ENCODE assay signal across 12 mouse cellular contexts in the genomic region with DNA sequence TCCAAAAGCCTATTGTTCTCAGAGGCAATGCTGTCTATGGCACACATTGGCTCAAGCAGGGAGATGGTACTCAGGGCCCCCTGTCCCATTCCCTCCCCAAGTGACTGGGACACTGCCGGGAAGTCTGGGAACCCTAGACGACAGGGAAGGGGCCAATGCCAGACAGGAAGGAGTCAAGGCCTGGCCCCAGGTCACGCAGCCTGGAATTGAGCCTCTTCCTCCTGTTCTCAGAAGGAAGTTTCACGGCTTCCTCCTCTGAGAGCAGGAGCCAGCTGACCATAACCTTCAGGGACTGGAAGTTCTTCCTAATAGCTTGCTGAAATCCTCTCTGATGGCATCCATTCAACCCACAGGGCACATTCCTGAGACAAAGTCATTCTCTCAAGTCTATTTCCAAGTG. TPM values are rescaled to one million over a fixed set of nuclear protein-coding genes. Genes with fewer than 3 reads are reported as not detected.
DNase-seq lines count a peak whose midpoint lies in the region; ATAC-seq and TF ChIP-seq lines count a peak whose summit lies in the region.
"Had no signal": no experiment of that assay in that cellular context is flagged by ENCODE, and none has a peak within 500 bp of the region (broad histone marks: within the 10 kb centered on the region; RNA-seq: fewer than 3 reads in every experiment).

No protein-coding gene starts in this region.

- H3K36me3 ChIP-seq in embryonic facial prominence, embryonic 10.5 days (replicated peaks) = no peaks in the 10 kb centered on the region
- peaks cover 12% of the 10 kb centered on the region; the same call in 1 of the 2 replicates for H3K36me3 ChIP-seq in heart, embryonic 10.5 days
- no peaks in the 10 kb centered on the region for H3K36me3 ChIP-seq in kidney, embryonic 14.5 days (ENCODE audit: control insufficient read depth, insufficient read depth, low read length)

- H3K9me3 ChIP-seq in embryonic facial prominence, embryonic 10.5 days = no peaks in the 10 kb centered on the region
- no peaks in the 10 kb centered on the region for H3K9me3 ChIP-seq in heart, embryonic 10.5 days
- no peaks in the 10 kb centered on the region for H3K9me3 ChIP-seq in kidney, embryonic 14.5 days (ENCODE audit: control insufficient read depth, low read length)

- TF ChIP-seq POLR2A in lung, adult 2 months (IDR thresholded peaks at IDR 0.05; ENCODE audit: borderline replicate concordance, extremely low read depth, low read depth, low read length) = 0 out of 2 replicates have a peak, but pooled peaks have one; percentile 27

- no peaks in the 10 kb centered on the region for H3K27me3 ChIP-seq in embryonic facial prominence, embryonic 10.5 days (replicated peaks; ENCODE audit: low read depth, poor library complexity, severe bottlenecking)
- no peaks in the 10 kb centered on the region for H3K27me3 ChIP-seq in heart, embryonic 10.5 days (ENCODE audit: insufficient read depth, poor library complexity, severe bottlenecking)
- H3K27me3 ChIP-seq in kidney, embryonic 14.5 days (ENCODE audit: control insufficient read depth, insufficient read depth, low read length) = no peaks in the 10 kb centered on the region

- no peak for TF ChIP-seq CTCF in lung, adult 2 months (IDR thresholded peaks at IDR 0.05; ENCODE audit: insufficient read depth, low read length)

- H3K4me1 ChIP-seq in embryonic facial prominence, embryonic 10.5 days = peaks cover 49% of the 10 kb centered on the region
- H3K4me1 ChIP-seq in heart, embryonic 10.5 days = peaks cover 69% of the 10 kb centered on the region
- H3K4me1 ChIP-seq in kidney, embryonic 14.5 days (ENCODE audit: control insufficient read depth, insufficient read depth, low read length) = peaks cover 35% of the 10 kb centered on the region
- H3K4me1 ChIP-seq in lung, adult 2 months (ENCODE audit: control insufficient read depth, insufficient read depth, low read length) = peaks cover 13% of the 10 kb centered on the region; the same call in 1 of the 2 replicates

- WGBS in embryonic facial prominence, embryonic 10.5 days = 49% methylated on average over 4 of the region's 4 CpGs
- WGBS in heart, embryonic 10.5 days = 55% methylated on average over 4 of the region's 4 CpGs
- WGBS in kidney, embryonic 14.5 days = 36% methylated on average over 4 of the region's 4 CpGs
- 36% methylated on average over 4 of the region's 4 CpGs for WGBS in lung, adult 2 months

- no peak for DNase-seq in embryonic facial prominence, embryonic 10.5 days (ENCODE audit: low spot score)
- no peak for DNase-seq in heart, embryonic 10.5 days (ENCODE audit: low spot score)
- DNase-seq in lung, adult 2 months = no peak
- no peak for DNase-seq in ovary, adult 18-20 months (ENCODE audit: low spot score)
- DNase-seq in gastrocnemius, postnatal 14 days = no peak
- no peak for DNase-seq in thymus, postnatal 0 days (ENCODE audit: low spot score)
- DNase-seq: spleen, adult 18-20 months had no signal

- H3K4me3 ChIP-seq in embryonic facial prominence, embryonic 10.5 days = no peak overlapping the region
- H3K4me3 ChIP-seq in heart, embryonic 10.5 days = no peak overlapping the region
- no peak overlapping the region for H3K4me3 ChIP-seq in kidney, embryonic 14.5 days (ENCODE audit: low read length)
- H3K4me3 ChIP-seq in lung, adult 2 months (replicated peaks; ENCODE audit: extremely low read depth, low read depth, low read length) = no peak overlapping the region

- H3K27ac ChIP-seq in embryonic facial prominence, embryonic 10.5 days (replicated peaks) = peak overlapping the region; percentile 52
- peak overlapping the region; percentile 80 for H3K27ac ChIP-seq in heart, embryonic 10.5 days
- H3K27ac ChIP-seq in kidney, embryonic 14.5 days (ENCODE audit: low read depth, low read length) = peak overlapping the region; percentile 25; the same call in 1 of the 2 replicates
- H3K27ac ChIP-seq: hindbrain, embryonic 14.5 days had no signal

- no peak for ATAC-seq in kidney, embryonic 14.5 days (ENCODE audit: low FRiP score, low TSS enrichment)
- ATAC-seq in inflammation-experienced regulatory T-cells, adult 6 months = no peak

- H3K9ac ChIP-seq in kidney, embryonic 14.5 days (ENCODE audit: low read depth, low read length) = no peak overlapping the region
- H3K9ac ChIP-seq: hindbrain, embryonic 14.5 days had no signal

- intact Hi-C loops in gastrocnemius, postnatal 14 days (cut with DNase I; ENCODE audit: low total_unique reads) = no loop called here

- H3K4me2 ChIP-seq in kidney, embryonic 14.5 days (replicated peaks; ENCODE audit: low read depth, low read length) = no peak overlapping the region
- H3K4me2 ChIP-seq: hindbrain, embryonic 14.5 days had no signal

RNA-seq across cellular contexts. Expression of gene Ggta1, which starts 29.6 kb away (rescaled TPM):
- 6.3 and 8.0 TPM in 2 replicates for polyA plus RNA-seq in embryonic facial prominence, embryonic 10.5 days (2016; fragmentation: Nextera tagmentation; extraction: Ambion mirVana)
- 30.4 and 51.3 TPM in 2 replicates for polyA plus RNA-seq in heart, embryonic 10.5 days (2016; fragmentation: Nextera tagmentation; extraction: Ambion mirVana)
- 10.3 and 21.5 TPM in 2 replicates for polyA plus RNA-seq in kidney, embryonic 14.5 days (2014; fragmentation: Nextera tagmentation; extraction: Ambion mirVana)
- polyA plus RNA-seq in lung, adult 2 months (2012; rRNA removed) = 17.8 and 24.4 TPM in 2 replicates
- 10 to 100 TPM; 17.5 to 19.2 (median 18.0) TPM for polyA plus RNA-seq in inflammation-experienced regulatory T-cells, adult 6 months (2017; shearing (Covaris generic))
- total RNA-seq in gastrocnemius, postnatal 14 days (2021) = 10 to 100 TPM; 11.1 to 15.6 TPM
- 26.2 and 27.3 TPM in 2 replicates for polyA plus RNA-seq in thymus, postnatal 0 days (2015; fragmentation: Nextera tagmentation; extraction: Ambion mirVana)

RNA-seq across cellular contexts. Expression of gene 4930402F06Rik, which starts 36.5 kb away (rescaled TPM):
- polyA plus RNA-seq in embryonic facial prominence, embryonic 10.5 days (2016; fragmentation: Nextera tagmentation; extraction: Ambion mirVana) = not detected in 2 replicates
- not detected in 2 replicates for polyA plus RNA-seq in heart, embryonic 10.5 days (2016; fragmentation: Nextera tagmentation; extraction: Ambion mirVana)
- polyA plus RNA-seq in kidney, embryonic 14.5 days (2014; fragmentation: Nextera tagmentation; extraction: Ambion mirVana) = not detected in 2 replicates
- not detected in 2 replicates for polyA plus RNA-seq in lung, adult 2 months (2012; rRNA removed)
- not detected for polyA plus RNA-seq in inflammation-experienced regulatory T-cells, adult 6 months (2017; shearing (Covaris generic))
- total RNA-seq in gastrocnemius, postnatal 14 days (2021) = not detected
- polyA plus RNA-seq in thymus, postnatal 0 days (2015; fragmentation: Nextera tagmentation; extraction: Ambion mirVana) = not detected in 2 replicates
- total RNA-seq: left cerebral cortex, postnatal 14 days; MEL had no signal
- polyA plus RNA-seq: hindbrain, embryonic 14.5 days had no signal

Comparison
In these comparisons a context has a peak if more than half of its experiments do, and no peak if none do; other contexts are left out.
1. H3K27ac ChIP-seq: peak in every context shown above with its lines; median percentile 80 in heart, embryonic 10.5 days; 52 in embryonic facial prominence, embryonic 10.5 days; 25 in kidney, embryonic 14.5 days.